Mouse (Mus musculus): ENCODE results near the gene Ehmt2. TPM values are rescaled to one million over a fixed set of nuclear protein-coding genes. Genes with fewer than 3 reads are reported as not detected.

Ehmt2 gene
- polyA plus RNA-seq, 1 experiment from 2014 or later = 35.2 TPM

DNA sequence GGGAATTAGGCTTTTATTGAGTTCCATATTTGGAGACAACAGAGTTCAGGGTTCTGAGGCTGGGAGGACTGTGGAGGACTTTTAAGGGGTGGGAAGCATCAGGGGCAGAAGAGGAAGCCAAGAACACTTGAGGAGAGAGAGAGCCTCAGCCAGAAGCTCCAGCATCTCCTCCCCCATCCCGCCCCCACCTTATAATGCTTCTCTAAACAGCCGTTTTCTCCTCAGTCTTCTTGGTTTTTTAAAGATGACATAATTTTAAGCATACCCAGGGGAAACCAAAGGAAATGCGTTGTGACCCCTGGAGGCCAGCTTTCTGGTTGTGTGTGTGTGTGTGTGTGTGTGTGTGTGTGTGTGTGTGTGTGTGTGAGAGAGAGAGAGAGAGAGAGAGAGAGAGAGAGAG, 63.9 kb downstream of the Ehmt2 start:
- ATAC-seq (ENCODE audit: insufficient number of reproducible peaks, insufficient read depth, low FRiP score, low read depth) = no peak
- no peak overlapping the region for H3K4me2 ChIP-seq (ENCODE audit: low read length)
- H3K27me3 ChIP-seq (ENCODE audit: control insufficient read depth, insufficient read depth, low read length) = no peaks in the 10 kb centered on the region
- no peak overlapping the region for H3K9ac ChIP-seq (ENCODE audit: low read length)
- WGBS = 38% methylated on average over 3 of the region's 3 CpGs
- no peak overlapping the region for H3K4me3 ChIP-seq (ENCODE audit: control insufficient read depth in 1 of 2, insufficient read depth in 1 of 2, low read depth in 1 of 2, low read length in 2 of 2)
- H3K9me3 ChIP-seq (ENCODE audit: control insufficient read depth, low read length) = no peaks in the 10 kb centered on the region
- H3K36me3 ChIP-seq (ENCODE audit: control insufficient read depth, insufficient read depth, low read length) = no peaks in the 10 kb centered on the region
- no peak overlapping the region for H3K27ac ChIP-seq (replicated peaks in 1 of 2; ENCODE audit: control insufficient read depth in 1 of 2, insufficient read depth in 1 of 2, low read depth in 2 of 2, low read length in 2 of 2)
- H3K4me1 ChIP-seq (ENCODE audit: control insufficient read depth in 2 of 2, insufficient read depth in 2 of 2, low read length in 2 of 2) = peaks cover 0 to 8% of the 10 kb centered on the region in 2 experiments; a peak in 3 of 4 replicates

DNA sequence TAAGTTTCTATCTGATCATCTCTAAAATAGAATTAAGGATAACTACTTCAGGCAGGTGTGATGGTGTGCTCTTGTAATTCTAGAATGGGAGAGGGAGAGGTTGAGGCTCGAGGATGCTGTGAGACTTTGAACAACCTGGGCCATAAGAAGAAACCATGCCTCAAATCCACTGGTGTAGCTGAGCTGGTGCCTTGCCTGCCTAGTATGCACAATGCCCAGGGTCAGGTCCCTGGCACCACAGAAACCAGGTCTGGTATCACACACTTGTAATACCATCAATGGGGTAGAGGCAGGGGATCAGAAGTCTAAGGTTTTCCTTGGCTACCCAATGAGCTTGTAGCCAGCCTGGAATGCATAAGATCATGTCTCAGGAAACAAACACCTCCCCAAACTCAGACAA, 64.6 kb downstream of the Ehmt2 start:
- Histone ChIP-seq H3K9ac (ENCODE audit: low read length) (no peak overlapping the region), H3K4me2 (ENCODE audit: low read length) (no peak overlapping the region), H3K27me3 (ENCODE audit: control insufficient read depth, insufficient read depth, low read length) (0 out of 2 replicates have a peak, but pooled peaks cover 3% of the 10 kb centered on the region)

More for the DNA sequence above, 64.6 kb downstream of the Ehmt2 start:
- peaks cover 0 to 8% of the 10 kb centered on the region in 2 experiments; a peak in 3 of 4 replicates for H3K4me1 ChIP-seq (ENCODE audit: control insufficient read depth in 2 of 2, insufficient read depth in 2 of 2, low read length in 2 of 2)
- H3K36me3 ChIP-seq (ENCODE audit: control insufficient read depth, insufficient read depth, low read length) = no peaks in the 10 kb centered on the region
- H3K9me3 ChIP-seq (ENCODE audit: control insufficient read depth, low read length) = no peaks in the 10 kb centered on the region
- 50% methylated on average over 1 of the region's 1 CpGs for WGBS
- no peak overlapping the region for H3K27ac ChIP-seq (replicated peaks in 1 of 2; ENCODE audit: control insufficient read depth in 1 of 2, insufficient read depth in 1 of 2, low read depth in 2 of 2, low read length in 2 of 2)
- H3K4me3 ChIP-seq (ENCODE audit: control insufficient read depth in 1 of 2, insufficient read depth in 1 of 2, low read depth in 1 of 2, low read length in 2 of 2) = no peak overlapping the region
- no peak for ATAC-seq (ENCODE audit: insufficient number of reproducible peaks, insufficient read depth, low FRiP score, low read depth)

Small RNA genes within 50 kb of the gene (microRNA-seq; reads per million reads assigned to microRNA genes)
- not detected for gene Mir6972

Other genes starting within 250 kb of the Ehmt2 start
- gene Tnxb, start 227.9 kb upstream of the Ehmt2 start, polyA plus RNA-seq (2014; fragmentation: Nextera tagmentation; extraction: Ambion mirVana) = 2.7 and 3.0 TPM in 2 replicates
- 0.13 and 0.23 TPM in 2 replicates for gene C4b, start 154.6 kb upstream of the Ehmt2 start, polyA plus RNA-seq (2014; fragmentation: Nextera tagmentation; extraction: Ambion mirVana)
- not detected in 2 replicates for gene Cyp21a1, start 93.9 kb upstream of the Ehmt2 start, polyA plus RNA-seq (2014; fragmentation: Nextera tagmentation; extraction: Ambion mirVana)
- 17.1 and 18.4 TPM in 2 replicates for gene Stk19, start 61.5 kb upstream of the Ehmt2 start, polyA plus RNA-seq (2014; fragmentation: Nextera tagmentation; extraction: Ambion mirVana)
- 26.6 and 33.1 TPM in 2 replicates for gene Dxo, start 61.5 kb upstream of the Ehmt2 start, polyA plus RNA-seq (2014; fragmentation: Nextera tagmentation; extraction: Ambion mirVana)
- gene Skiv2l, start 48.3 kb upstream of the Ehmt2 start, polyA plus RNA-seq (2014; fragmentation: Nextera tagmentation; extraction: Ambion mirVana) = 22.4 and 23.0 TPM in 2 replicates
- 65.7 and 65.8 TPM in 2 replicates for gene Nelfe, start 48.1 kb upstream of the Ehmt2 start, polyA plus RNA-seq (2014; fragmentation: Nextera tagmentation; extraction: Ambion mirVana)
- gene Cfb, start 36.0 kb upstream of the Ehmt2 start, polyA plus RNA-seq (2014; fragmentation: Nextera tagmentation; extraction: Ambion mirVana) = 1.2 and 2.7 TPM in 2 replicates
- 0.38 and 0.53 TPM in 2 replicates for gene Zbtb12, start 19.0 kb upstream of the Ehmt2 start, polyA plus RNA-seq (2014; fragmentation: Nextera tagmentation; extraction: Ambion mirVana)
- not detected in 2 replicates for gene Gm20547, start 16.4 kb upstream of the Ehmt2 start, polyA plus RNA-seq (2014; fragmentation: Nextera tagmentation; extraction: Ambion mirVana)
- 1.0 and 1.2 TPM in 2 replicates for gene C2, start 204 bp upstream of the Ehmt2 start, polyA plus RNA-seq (2014; fragmentation: Nextera tagmentation; extraction: Ambion mirVana)
- gene Slc44a4, start 16.0 kb downstream of the Ehmt2 start, polyA plus RNA-seq (2014; fragmentation: Nextera tagmentation; extraction: Ambion mirVana) = not detected in 2 replicates
- 13.7 and 14.6 TPM in 2 replicates for gene Neu1, start 32.8 kb downstream of the Ehmt2 start, polyA plus RNA-seq (2014; fragmentation: Nextera tagmentation; extraction: Ambion mirVana)
- gene Hspa1b, start 60.8 kb downstream of the Ehmt2 start, polyA plus RNA-seq (2014; fragmentation: Nextera tagmentation; extraction: Ambion mirVana) = 0.09 and 0.19 TPM in 2 replicates
- 0.55 TPM in 1 of 2 replicates, not detected in the other for gene Gm20481, start 71.4 kb downstream of the Ehmt2 start, polyA plus RNA-seq (2014; fragmentation: Nextera tagmentation; extraction: Ambion mirVana)
- gene Hspa1a, start 73.7 kb downstream of the Ehmt2 start, polyA plus RNA-seq (2014; fragmentation: Nextera tagmentation; extraction: Ambion mirVana) = 2.3 and 2.9 TPM in 2 replicates
- gene Hspa1l, start 74.2 kb downstream of the Ehmt2 start, polyA plus RNA-seq (2014; fragmentation: Nextera tagmentation; extraction: Ambion mirVana) = 2.2 and 2.7 TPM in 2 replicates
- gene Lsm2, start 83.4 kb downstream of the Ehmt2 start, polyA plus RNA-seq (2014; fragmentation: Nextera tagmentation; extraction: Ambion mirVana) = 132 and 136 TPM in 2 replicates
- 41.7 and 42.9 TPM in 2 replicates for gene Vars, start 102.5 kb downstream of the Ehmt2 start, polyA plus RNA-seq (2014; fragmentation: Nextera tagmentation; extraction: Ambion mirVana)
- 0.28 and 0.42 TPM in 2 replicates for gene Vwa7, start 118.1 kb downstream of the Ehmt2 start, polyA plus RNA-seq (2014; fragmentation: Nextera tagmentation; extraction: Ambion mirVana)
- 1.5 and 2.2 TPM in 2 replicates for gene Sapcd1, start 129.5 kb downstream of the Ehmt2 start, polyA plus RNA-seq (2014; fragmentation: Nextera tagmentation; extraction: Ambion mirVana)
- 2.6 and 3.5 TPM in 2 replicates for gene Msh5, start 148.3 kb downstream of the Ehmt2 start, polyA plus RNA-seq (2014; fragmentation: Nextera tagmentation; extraction: Ambion mirVana)
- 108 TPM in 2 replicates for gene Clic1, start 151.5 kb downstream of the Ehmt2 start, polyA plus RNA-seq (2014; fragmentation: Nextera tagmentation; extraction: Ambion mirVana)
- gene Ddah2, start 160.6 kb downstream of the Ehmt2 start, polyA plus RNA-seq (2014; fragmentation: Nextera tagmentation; extraction: Ambion mirVana) = 186 and 222 TPM in 2 replicates
- gene Ly6g6c, start 166.9 kb downstream of the Ehmt2 start, polyA plus RNA-seq (2014; fragmentation: Nextera tagmentation; extraction: Ambion mirVana) = not detected in 2 replicates
- 0.54 and 0.73 TPM in 2 replicates for gene Mpig6b, start 167.7 kb downstream of the Ehmt2 start, polyA plus RNA-seq (2014; fragmentation: Nextera tagmentation; extraction: Ambion mirVana)
- 0.32 TPM in 1 of 2 replicates, not detected in the other for gene Ly6g6e, start 178.4 kb downstream of the Ehmt2 start, polyA plus RNA-seq (2014; fragmentation: Nextera tagmentation; extraction: Ambion mirVana)
- gene Ly6g6d, start 179.6 kb downstream of the Ehmt2 start, polyA plus RNA-seq (2014; fragmentation: Nextera tagmentation; extraction: Ambion mirVana) = 1.9 and 2.6 TPM in 2 replicates
- not detected in 2 replicates for gene Ly6g6f, start 187.1 kb downstream of the Ehmt2 start, polyA plus RNA-seq (2014; fragmentation: Nextera tagmentation; extraction: Ambion mirVana)
- gene Abhd16a, start 190.8 kb downstream of the Ehmt2 start, polyA plus RNA-seq (2014; fragmentation: Nextera tagmentation; extraction: Ambion mirVana) = 61.9 and 64.5 TPM in 2 replicates
- gene Ly6g5c, start 209.8 kb downstream of the Ehmt2 start, polyA plus RNA-seq (2014; fragmentation: Nextera tagmentation; extraction: Ambion mirVana) = 0.59 TPM in 1 of 2 replicates, not detected in the other
- 0.28 TPM in 1 of 2 replicates, not detected in the other for gene Ly6g5b, start 217.0 kb downstream of the Ehmt2 start, polyA plus RNA-seq (2014; fragmentation: Nextera tagmentation; extraction: Ambion mirVana)
- 10.0 and 11.4 TPM in 2 replicates for gene Gpank1, start 223.0 kb downstream of the Ehmt2 start, polyA plus RNA-seq (2014; fragmentation: Nextera tagmentation; extraction: Ambion mirVana)
- 219 and 234 TPM in 2 replicates for gene Csnk2b, start 223.6 kb downstream of the Ehmt2 start, polyA plus RNA-seq (2014; fragmentation: Nextera tagmentation; extraction: Ambion mirVana)
- gene D17H6S53E, start 227.9 kb downstream of the Ehmt2 start, polyA plus RNA-seq (2014; fragmentation: Nextera tagmentation; extraction: Ambion mirVana) = 8.7 and 10.1 TPM in 2 replicates
- gene Apom, start 233.6 kb downstream of the Ehmt2 start, polyA plus RNA-seq (2014; fragmentation: Nextera tagmentation; extraction: Ambion mirVana) = 0.34 TPM in 1 of 2 replicates, not detected in the other
- gene Bag6, start 236.7 kb downstream of the Ehmt2 start, polyA plus RNA-seq (2014; fragmentation: Nextera tagmentation; extraction: Ambion mirVana) = 63.3 and 68.6 TPM in 2 replicates